Mouse (Mus musculus): ENCODE results near the gene Zfp672. TPM values are rescaled to one million over a fixed set of nuclear protein-coding genes. Genes with fewer than 3 reads are reported as not detected.

Zfp672 gene
- total RNA-seq, 2 experiments from 2014 or later: 50.9 to 60.2 TPM

DNA sequence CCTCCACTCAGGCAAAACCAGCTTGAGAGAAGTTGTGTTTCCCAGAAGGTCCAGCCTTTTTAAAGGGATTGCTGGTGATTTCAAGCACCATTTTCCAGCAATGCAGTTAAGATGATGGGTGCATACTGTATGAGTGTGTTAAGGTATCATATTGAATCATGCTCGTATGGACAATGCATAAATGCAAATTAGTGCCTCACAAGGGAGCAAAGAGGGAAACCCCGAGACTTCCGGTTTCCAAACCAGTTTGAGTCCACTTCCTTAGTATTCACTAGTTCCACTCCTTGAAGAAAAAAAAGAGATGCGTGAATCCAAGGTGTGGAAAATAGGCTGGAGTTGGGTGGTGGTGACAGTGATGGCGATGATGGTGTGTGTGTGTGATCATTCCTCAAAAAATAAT is 47.6 kb downstream of the Zfp672 start:
- DNase-seq: no peak

DNA sequence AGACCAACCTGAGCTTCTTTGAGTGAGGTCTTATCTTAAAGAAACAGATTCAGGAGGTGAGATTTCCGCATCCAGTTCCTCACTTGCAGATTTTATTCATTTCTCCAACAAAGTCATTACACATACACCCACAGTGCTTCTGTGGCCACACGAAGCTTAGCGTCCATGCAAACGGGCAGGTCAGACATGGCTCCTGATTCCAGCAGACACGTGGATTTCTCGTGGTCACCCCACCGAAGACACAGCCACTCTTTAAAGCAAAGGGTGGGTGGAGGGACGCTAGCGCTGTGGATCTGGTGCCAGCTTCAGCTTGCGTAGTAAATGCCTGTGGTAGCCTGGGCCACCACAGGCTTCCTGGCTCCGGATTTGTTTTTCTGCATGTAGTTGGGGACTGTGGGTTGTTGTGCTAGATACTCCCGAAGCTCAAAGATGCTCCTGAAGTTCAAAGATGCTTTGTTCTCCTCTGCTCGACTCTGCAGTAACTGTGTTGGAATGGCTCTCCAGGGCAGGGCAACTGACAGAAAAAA is 48.1 kb downstream of the Zfp672 start:
- DNase-seq: no peak

DNA sequence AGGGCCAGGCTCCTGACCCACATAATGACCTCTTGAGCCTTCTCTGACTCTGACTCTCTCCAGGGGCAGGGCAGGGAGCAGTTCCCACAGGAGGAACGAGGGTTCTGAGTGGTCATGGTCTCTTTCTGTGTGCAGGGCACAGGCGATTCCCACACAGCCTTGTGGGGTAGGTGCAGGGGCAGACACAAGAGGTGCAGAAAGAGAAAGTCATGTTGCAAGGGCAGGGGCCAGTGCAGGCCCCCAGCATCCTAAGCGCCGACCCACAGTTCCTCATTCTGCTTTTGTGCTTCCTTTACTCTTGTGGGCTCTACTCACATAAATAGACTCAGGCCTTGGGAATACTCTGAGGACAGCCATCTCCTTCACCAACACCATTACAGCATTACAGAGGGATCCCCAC is 54.4 kb downstream of the Zfp672 start:
- no peak for DNase-seq

DNA sequence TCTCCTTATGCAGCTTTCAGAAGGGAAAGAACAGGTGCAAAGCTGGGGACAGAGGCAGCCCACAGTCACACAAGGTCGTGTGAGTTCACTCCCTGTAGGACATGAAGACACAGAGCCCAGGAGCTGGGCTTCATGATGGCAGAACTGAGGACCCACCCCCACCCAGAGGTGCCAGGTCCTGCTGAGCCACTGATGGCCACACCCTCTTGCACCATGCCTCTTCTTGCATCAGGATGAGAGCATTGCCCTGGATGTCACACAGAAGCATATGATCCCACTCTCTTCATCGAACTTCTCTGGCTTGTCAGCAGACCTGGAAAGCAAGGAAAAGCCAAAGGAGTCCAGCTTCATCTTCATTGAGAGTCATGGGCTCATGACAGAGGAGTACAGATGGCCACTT is 55.6 kb downstream of the Zfp672 start, which contains the start of gene 4930438A08Rik:
Gene 4930438A08Rik, plus strand, starts transcription at position 228 of the 400 bp plus-strand sequence.
- no peak for DNase-seq

DNA sequence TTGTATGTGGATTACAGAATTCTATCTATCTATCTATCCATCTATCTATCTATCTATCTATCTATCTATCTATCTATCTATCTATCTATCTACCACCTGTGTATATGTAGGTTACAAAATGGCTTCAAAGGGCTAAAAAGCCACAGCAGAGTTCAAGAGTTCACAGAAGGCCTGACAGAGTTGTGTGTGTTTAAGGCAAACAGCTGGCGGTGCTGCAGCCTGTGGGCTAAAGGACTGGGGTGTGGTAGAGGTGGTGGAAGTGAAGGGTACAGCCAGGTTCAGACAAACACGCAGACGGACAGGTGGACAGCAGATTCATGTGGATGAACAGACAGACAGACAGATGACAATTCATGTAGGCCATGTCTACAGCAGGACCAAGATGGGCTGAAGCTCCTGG is 61.9 kb downstream of the Zfp672 start:
- no peak for DNase-seq

Other genes starting within 250 kb of the Zfp672 start
- not detected for gene Gm12248, start 237.2 kb downstream of the Zfp672 start, total RNA-seq (2021)
- 10 to 100 TPM; 42.9 to 49.3 TPM for gene Cnot8, start 226.2 kb downstream of the Zfp672 start, total RNA-seq (2021)
- gene Gemin5, start 161.8 kb downstream of the Zfp672 start, total RNA-seq (2021): 10 to 100 TPM; 16.5 to 19.1 TPM
- 10 to 100 TPM; 68.8 to 70.9 TPM for gene Mrpl22, start 158.7 kb downstream of the Zfp672 start, total RNA-seq (2021)
- gene Igtp, start 130.8 kb downstream of the Zfp672 start, total RNA-seq (2021): 1 to 10 TPM; 7.7 to 8.4 TPM
- gene Irgm2, start 130.7 kb downstream of the Zfp672 start, total RNA-seq (2021): 1 to 10 TPM; 8.8 to 9.8 TPM
- gene 4930438A08Rik, start 55.5 kb downstream of the Zfp672 start, total RNA-seq (2021): under 1 TPM; 0.21 to 0.36 TPM
- gene Zfp692, start 23.3 kb downstream of the Zfp672 start, total RNA-seq (2021): 10 to 100 TPM in 1 of 2 experiments, 1 to 10 TPM in 1; 6.9 to 13.1 TPM
- 10 to 100 TPM; 36.6 to 46.1 TPM for gene Sh3bp5l, start 385 bp upstream of the Zfp672 start, total RNA-seq (2021)
- gene Lypd8, start 48.7 kb upstream of the Zfp672 start, total RNA-seq (2021): not detected
- not detected for gene 1810065E05Rik, start 90.8 kb upstream of the Zfp672 start, total RNA-seq (2021)
- not detected for gene Gm12253, start 102.2 kb upstream of the Zfp672 start, total RNA-seq (2021)
- gene Lypd9, start 122.6 kb upstream of the Zfp672 start, total RNA-seq (2021): not detected
- not detected for gene Olfr30, start 131.9 kb upstream of the Zfp672 start, total RNA-seq (2021)
- gene Olfr332, start 162.2 kb upstream of the Zfp672 start, total RNA-seq (2021): not detected
- not detected for gene Olfr331, start 172.2 kb upstream of the Zfp672 start, total RNA-seq (2021)
- gene Olfr330, start 204.5 kb upstream of the Zfp672 start, total RNA-seq (2021): not detected
- not detected for gene Olfr329-ps, start 216.1 kb upstream of the Zfp672 start, total RNA-seq (2021)
- not detected for gene Olfr328, start 225.3 kb upstream of the Zfp672 start, total RNA-seq (2021)
- not detected for gene Olfr224, start 240.2 kb upstream of the Zfp672 start, total RNA-seq (2021)
- gene Olfr325, start 247.4 kb upstream of the Zfp672 start, total RNA-seq (2021): not detected

Measured in adrenal gland, postnatal 10 days (tissue).